Mouse (Mus musculus): ENCODE measurements around the gene Flcn.

DNA sequence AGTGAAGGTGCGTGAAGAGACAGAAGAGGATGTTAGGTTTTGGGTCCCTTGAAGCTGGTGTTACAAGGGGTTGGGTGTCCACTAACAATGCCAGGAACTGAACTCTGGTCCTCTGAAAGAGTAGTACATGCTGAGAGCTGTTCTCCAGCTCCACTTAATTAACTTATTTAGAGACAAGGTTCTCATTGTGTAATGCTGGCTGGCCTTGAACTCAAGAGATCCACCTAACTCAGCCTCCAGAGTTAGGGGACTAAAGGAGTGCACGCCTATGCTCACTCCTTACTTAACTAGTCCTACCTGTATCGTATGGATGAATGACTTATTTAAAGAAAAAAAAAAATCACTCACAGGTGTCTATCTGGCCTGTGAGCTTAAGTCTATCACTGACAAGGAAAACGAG lies 28.6 kb upstream of the Flcn start:
- no peak for TF ChIP-seq CTCF (IDR thresholded peaks at IDR 0.05; ENCODE audit: borderline replicate concordance, insufficient read depth, low read length)
- TF ChIP-seq POLR2A (IDR thresholded peaks at IDR 0.05; ENCODE audit: low read depth, low read length) = no peak
